Mouse (Mus musculus): ENCODE measurements around the gene Dhdh. TPM values are rescaled to one million over a fixed set of nuclear protein-coding genes. Genes with fewer than 3 reads are reported as not detected.

The Dhdh gene
- polyA plus RNA-seq, 1 experiment from 2014 or later, result 3.2 TPM

GRCm38 (mm10) chr7:45437521-45438276, 50.9 kb downstream of the Dhdh start, which contains the start of gene Ruvbl2:
TSS of gene Ruvbl2 (minus strand) at chr7:45438096.
- no peaks in the 10 kb centered on the region for H3K9me3 ChIP-seq (ENCODE audit: control insufficient read depth, low read length)
- H3K9ac ChIP-seq (ENCODE audit: low read depth, low read length), result peak within 1 kb of the TSS; percentile 48; the same call in 1 of the 2 replicates
- H3K27me3 ChIP-seq (replicated peaks; ENCODE audit: control insufficient read depth, insufficient read depth, low read length), result no peaks in the 10 kb centered on the region
- no peak within 1 kb of the TSS for H3K27ac ChIP-seq (replicated peaks; ENCODE audit: low read depth, low read length)
- H3K4me2 ChIP-seq (ENCODE audit: low read depth, low read length), result peak within 1 kb of the TSS; percentile 39
- DNase-seq (ENCODE audit: low spot score) (peak; percentile 87), ATAC-seq (ENCODE audit: low read depth) (peak; percentile 34; the same call in 1 of the 2 replicates)
- no peak within 1 kb of the TSS for H3K4me3 ChIP-seq (ENCODE audit: low read depth, low read length)
- H3K36me3 ChIP-seq (ENCODE audit: control insufficient read depth, insufficient read depth, low read length), result peaks cover 29% of the 10 kb centered on the region; the same call in 1 of the 2 replicates
- 7% methylated on average over 16 of the region's 19 CpGs for WGBS
- H3K4me1 ChIP-seq (ENCODE audit: control insufficient read depth, insufficient read depth, low read length), result peaks cover 31% of the 10 kb centered on the region

GRCm38 (mm10) chr7:45437046-45437445, 51.6 kb downstream of the Dhdh start:
- 33% methylated on average over 6 of the region's 6 CpGs for whole genome bisulfite sequencing
- ATAC-seq (ENCODE audit: low read depth), result no peak
- Histone ChIP-seq H3K4me1 (ENCODE audit: control insufficient read depth, insufficient read depth, low read length) (peaks cover 31% of the 10 kb centered on the region), H3K36me3 (ENCODE audit: control insufficient read depth, insufficient read depth, low read length) (peaks cover 27% of the 10 kb centered on the region), H3K27ac (replicated peaks; ENCODE audit: low read depth, low read length) (no peak overlapping the region), H3K9me3 (ENCODE audit: control insufficient read depth, low read length) (no peaks in the 10 kb centered on the region), H3K4me3 (ENCODE audit: low read depth, low read length) (no peak overlapping the region), H3K4me2 (ENCODE audit: low read depth, low read length) (peak overlapping the region; percentile 39), H3K27me3 (replicated peaks; ENCODE audit: control insufficient read depth, insufficient read depth, low read length) (no peaks in the 10 kb centered on the region), H3K9ac (ENCODE audit: low read depth, low read length) (no peak overlapping the region)
- DNase-seq (ENCODE audit: low spot score), result no peak

- Histone ChIP-seq H3K4me3 (ENCODE audit: low read depth, low read length) (no peak overlapping the region; the same call in 1 of the 2 replicates), H3K9me3 (ENCODE audit: control insufficient read depth, low read length) (no peaks in the 10 kb centered on the region), H3K36me3 (ENCODE audit: control insufficient read depth, insufficient read depth, low read length) (peaks cover 26% of the 10 kb centered on the region), H3K27me3 (replicated peaks; ENCODE audit: control insufficient read depth, insufficient read depth, low read length) (no peaks in the 10 kb centered on the region), H3K4me1 (ENCODE audit: control insufficient read depth, insufficient read depth, low read length) (peaks cover 31% of the 10 kb centered on the region), H3K27ac (replicated peaks; ENCODE audit: low read depth, low read length) (no peak overlapping the region), H3K9ac (ENCODE audit: low read depth, low read length) (peak overlapping the region; percentile 87; the same call in 1 of the 2 replicates), H3K4me2 (ENCODE audit: low read depth, low read length) (peak overlapping the region; percentile 81)
- DNase-seq (ENCODE audit: low spot score) (no peak), ATAC-seq (ENCODE audit: low read depth) (no peak)
- 85% methylated on average over 5 of the region's 5 CpGs for WGBS
Observed at GRCm38 (mm10) chr7:45436444-45436843, 52.2 kb downstream of the Dhdh start.

- Histone ChIP-seq H3K9ac (ENCODE audit: low read depth, low read length) (peak overlapping the region; percentile 87), H3K27ac (replicated peaks; ENCODE audit: low read depth, low read length) (peak overlapping the region; percentile 77), H3K9me3 (ENCODE audit: control insufficient read depth, low read length) (no peaks in the 10 kb centered on the region), H3K4me3 (ENCODE audit: low read depth, low read length) (peak overlapping the region; percentile 67), H3K36me3 (ENCODE audit: control insufficient read depth, insufficient read depth, low read length) (peaks cover 28% of the 10 kb centered on the region), H3K4me2 (ENCODE audit: low read depth, low read length) (peak overlapping the region; percentile 81), H3K27me3 (replicated peaks; ENCODE audit: control insufficient read depth, insufficient read depth, low read length) (no peaks in the 10 kb centered on the region), H3K4me1 (ENCODE audit: control insufficient read depth, insufficient read depth, low read length) (peaks cover 31% of the 10 kb centered on the region)
- no peak; the same call in 1 of the 2 replicates for ATAC-seq (ENCODE audit: low read depth)
- DNase-seq (ENCODE audit: low spot score), result no peak
- WGBS, result under 1% methylated on average over 16 of the region's 16 CpGs
Observed at GRCm38 (mm10) chr7:45435038-45435437, 53.6 kb downstream of the Dhdh start.

GRCm38 (mm10) chr7:45434203-45435015, 54.2 kb downstream of the Dhdh start, which contains the start of gene Gys1:
TSS of gene Gys1 (plus strand) at chr7:45434844.
- DNase-seq (ENCODE audit: low spot score) (peak; percentile 99), ATAC-seq (ENCODE audit: low read depth) (peak; percentile 96)
- H3K4me3 ChIP-seq (ENCODE audit: low read depth, low read length), result peak within 1 kb of the TSS; percentile 67
- H3K9ac ChIP-seq (ENCODE audit: low read depth, low read length), result peak within 1 kb of the TSS; percentile 87
- peaks cover 27% of the 10 kb centered on the region for H3K36me3 ChIP-seq (ENCODE audit: control insufficient read depth, insufficient read depth, low read length)
- under 1% methylated on average over 39 of the region's 45 CpGs for WGBS
- H3K4me1 ChIP-seq (ENCODE audit: control insufficient read depth, insufficient read depth, low read length), result peaks cover 31% of the 10 kb centered on the region
- peak within 1 kb of the TSS; percentile 90 for H3K27ac ChIP-seq (replicated peaks; ENCODE audit: low read depth, low read length)
- peak within 1 kb of the TSS; percentile 81 for H3K4me2 ChIP-seq (ENCODE audit: low read depth, low read length)
- H3K27me3 ChIP-seq (replicated peaks; ENCODE audit: control insufficient read depth, insufficient read depth, low read length), result no peaks in the 10 kb centered on the region
- no peaks in the 10 kb centered on the region for H3K9me3 ChIP-seq (ENCODE audit: control insufficient read depth, low read length)

GRCm38 (mm10) chr7:45433835-45434202, 54.8 kb downstream of the Dhdh start:
- H3K36me3 ChIP-seq (ENCODE audit: control insufficient read depth, insufficient read depth, low read length), result peaks cover 32% of the 10 kb centered on the region
- WGBS, result 2% methylated on average over 7 of the region's 7 CpGs
- H3K27ac ChIP-seq (replicated peaks; ENCODE audit: low read depth, low read length), result peak overlapping the region; percentile 90
- H3K9me3 ChIP-seq (ENCODE audit: control insufficient read depth, low read length), result no peaks in the 10 kb centered on the region
- peak overlapping the region; percentile 75 for H3K9ac ChIP-seq (ENCODE audit: low read depth, low read length)
- no peaks in the 10 kb centered on the region for H3K27me3 ChIP-seq (replicated peaks; ENCODE audit: control insufficient read depth, insufficient read depth, low read length)
- H3K4me1 ChIP-seq (ENCODE audit: control insufficient read depth, insufficient read depth, low read length), result peaks cover 31% of the 10 kb centered on the region
- no peak for ATAC-seq (ENCODE audit: low read depth)
- H3K4me3 ChIP-seq (ENCODE audit: low read depth, low read length), result peak overlapping the region; percentile 67
- no peak for DNase-seq (ENCODE audit: low spot score)
- H3K4me2 ChIP-seq (ENCODE audit: low read depth, low read length), result peak overlapping the region; percentile 80

- no peaks in the 10 kb centered on the region for H3K4me1 ChIP-seq (ENCODE audit: control insufficient read depth, insufficient read depth, low read length)
- no peak overlapping the region for H3K9ac ChIP-seq (ENCODE audit: low read depth, low read length)
- H3K4me3 ChIP-seq (ENCODE audit: low read depth, low read length), result no peak overlapping the region
- H3K9me3 ChIP-seq (ENCODE audit: control insufficient read depth, low read length), result no peaks in the 10 kb centered on the region
- H3K4me2 ChIP-seq (ENCODE audit: low read depth, low read length), result no peak overlapping the region
- no peak overlapping the region for H3K27ac ChIP-seq (replicated peaks; ENCODE audit: low read depth, low read length)
- H3K27me3 ChIP-seq (replicated peaks; ENCODE audit: control insufficient read depth, insufficient read depth, low read length), result no peaks in the 10 kb centered on the region
- DNase-seq (ENCODE audit: low spot score) (no peak), ATAC-seq (ENCODE audit: low read depth) (no peak)
- 95% methylated on average over 8 of the region's 8 CpGs for WGBS
- peaks cover 95% of the 10 kb centered on the region for H3K36me3 ChIP-seq (ENCODE audit: control insufficient read depth, insufficient read depth, low read length)
Observed at GRCm38 (mm10) chr7:45426556-45426955, 62.0 kb downstream of the Dhdh start.

GRCm38 (mm10) chr7:45421194-45421593, 67.4 kb downstream of the Dhdh start:
- Histone ChIP-seq H3K9me3 (ENCODE audit: control insufficient read depth, low read length) (no peaks in the 10 kb centered on the region), H3K36me3 (ENCODE audit: control insufficient read depth, insufficient read depth, low read length) (peaks cover 54% of the 10 kb centered on the region), H3K4me1 (ENCODE audit: control insufficient read depth, insufficient read depth, low read length) (peaks cover 9% of the 10 kb centered on the region; the same call in 1 of the 2 replicates), H3K4me3 (ENCODE audit: low read depth, low read length) (no peak overlapping the region), H3K4me2 (ENCODE audit: low read depth, low read length) (no peak overlapping the region), H3K27ac (replicated peaks; ENCODE audit: low read depth, low read length) (no peak overlapping the region), H3K9ac (ENCODE audit: low read depth, low read length) (no peak overlapping the region), H3K27me3 (replicated peaks; ENCODE audit: control insufficient read depth, insufficient read depth, low read length) (peaks cover 28% of the 10 kb centered on the region)
- no peak for ATAC-seq (ENCODE audit: low read depth)
- 91% methylated on average over 12 of the region's 14 CpGs for WGBS
- no peak for DNase-seq (ENCODE audit: low spot score)

Data from embryonic facial prominence, embryonic 14.5 days (tissue).